Mouse (Mus musculus) cerebral cortex, adult 2 months (tissue): ENCODE data around the gene Scn5a.

Experiments
- WGBS: fragments of 180-500 bp; shearing (Covaris S2); methylation state at CpG from one replicate; pipeline ENCODE4 v1.1.7; 2018; 5-methylcytosine and 5-hydroxymethylcytosine counted together

Gene Scn5a

DNA sequence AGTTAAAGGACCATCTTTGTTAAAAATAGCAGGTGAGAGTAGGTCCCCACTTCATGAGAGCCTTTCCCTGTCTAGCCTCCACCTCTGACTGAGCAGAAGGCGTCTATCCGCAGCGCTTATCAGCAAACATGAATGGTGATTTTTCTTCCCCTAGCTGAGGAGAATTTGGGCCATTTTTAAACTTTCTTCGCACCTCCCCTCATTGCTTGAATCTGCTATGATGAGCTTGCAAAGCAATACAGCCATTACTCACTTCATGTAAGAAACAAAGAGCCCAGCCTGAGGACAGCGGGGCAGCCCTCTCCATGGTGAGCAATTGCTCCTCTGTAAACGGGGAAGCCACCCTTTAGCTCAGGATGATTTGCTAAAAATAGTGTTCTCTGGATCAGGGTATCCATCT, 14.0 kb downstream of the Scn5a start:
- 57% methylated on average over 6 of the region's 6 CpGs for WGBS

DNA sequence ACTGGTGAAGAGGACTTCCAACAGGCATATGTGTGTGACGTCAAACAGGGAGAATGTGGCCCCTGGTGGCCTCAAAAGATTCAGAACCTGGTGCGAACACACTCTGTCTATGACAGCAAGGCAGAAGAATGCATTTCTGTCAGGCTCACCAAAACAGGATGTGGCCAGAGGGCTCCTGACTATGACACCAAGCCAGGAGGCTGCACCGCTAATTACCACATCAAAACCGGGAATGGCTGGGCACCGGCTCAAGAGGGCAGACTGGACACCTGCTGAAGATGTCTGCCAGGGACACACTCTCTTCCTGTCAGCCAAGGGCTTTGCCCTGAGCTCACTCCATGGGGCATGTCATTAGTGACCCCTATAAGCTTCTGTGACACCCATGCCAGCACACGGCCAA, 15.2 kb downstream of the Scn5a start:
- WGBS: 56% methylated on average over 6 of the region's 6 CpGs

- 58% methylated on average over 12 of the region's 12 CpGs for WGBS
Observed at GRCm38 (mm10) chr9:119562256-119562655, 16.6 kb downstream of the Scn5a start.

- WGBS: 45% methylated on average over 8 of the region's 8 CpGs
Observed at GRCm38 (mm10) chr9:119561746-119562145, 17.1 kb downstream of the Scn5a start.

DNA sequence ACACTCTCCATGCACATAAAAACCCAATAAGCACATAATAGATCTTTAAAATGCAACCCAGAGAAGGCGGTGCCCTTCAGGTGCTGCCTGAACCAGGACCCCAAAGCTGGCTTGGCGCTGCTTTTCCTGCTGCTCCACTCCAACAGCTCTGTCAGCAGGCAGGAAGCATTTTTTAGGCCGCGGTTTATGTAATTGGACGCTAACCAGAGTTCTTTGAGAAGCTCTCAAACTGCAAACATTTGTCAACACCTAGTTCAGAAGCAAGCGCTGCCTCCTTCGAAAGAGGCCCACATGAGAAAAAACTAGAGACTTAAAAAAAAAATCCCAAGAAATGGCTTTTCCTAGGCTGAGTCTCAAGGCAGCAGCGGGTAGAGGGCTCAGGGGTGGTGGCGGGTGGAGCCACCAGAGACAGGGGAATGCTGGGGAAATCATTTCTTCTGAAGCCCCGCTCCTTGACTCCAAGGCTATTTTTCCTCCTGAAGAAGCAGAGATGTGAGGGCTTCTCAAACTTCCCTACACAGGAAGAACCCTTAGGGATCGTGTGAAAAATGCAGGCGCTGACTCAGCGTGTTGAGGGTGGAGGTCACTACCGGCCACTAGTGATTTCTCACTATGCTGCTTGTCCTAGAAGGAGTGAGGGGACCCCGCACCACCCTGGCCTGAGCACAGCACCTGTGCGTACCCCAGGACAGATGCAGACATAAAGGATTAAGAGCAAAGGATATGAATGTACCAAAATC, 19.1 kb downstream of the Scn5a start:
- 59% methylated on average over 16 of the region's 16 CpGs for WGBS

DNA sequence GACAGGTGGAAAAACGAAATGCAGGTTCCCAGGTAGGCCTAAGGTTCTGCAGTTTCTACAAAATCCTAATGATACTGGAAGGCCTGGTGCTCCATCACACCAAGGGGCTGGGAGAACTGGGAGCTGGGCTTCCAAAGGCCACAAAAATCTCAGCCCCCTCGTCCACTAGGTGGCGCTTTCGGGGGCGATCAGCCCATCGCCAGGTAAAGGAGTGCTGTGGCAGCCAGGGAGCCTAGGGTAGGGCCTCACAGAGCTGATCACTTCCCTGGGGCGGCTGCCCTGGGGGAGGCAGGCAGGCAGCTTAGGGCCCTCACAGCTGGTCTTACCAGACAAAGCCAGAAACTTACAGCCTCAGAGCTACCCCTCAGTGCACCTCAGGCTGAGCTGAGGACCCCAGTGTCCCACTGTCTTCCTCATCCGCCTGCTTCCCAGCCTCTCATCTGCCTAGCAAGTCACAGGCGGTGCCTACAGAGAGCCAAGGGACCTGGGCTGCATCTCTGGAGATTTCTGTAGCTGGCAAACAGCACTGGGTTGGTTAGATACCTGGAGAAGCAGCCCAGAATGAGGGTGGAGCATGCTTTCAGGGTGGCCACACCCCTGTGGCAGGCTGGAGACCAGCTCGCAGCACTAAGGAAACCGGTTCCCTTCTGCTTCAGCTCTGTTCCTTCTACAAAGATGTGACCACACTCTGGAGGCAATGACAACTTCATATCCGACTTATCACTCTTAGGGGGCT, 20.5 kb downstream of the Scn5a start:
- 45% methylated on average over 12 of the region's 12 CpGs for WGBS

DNA sequence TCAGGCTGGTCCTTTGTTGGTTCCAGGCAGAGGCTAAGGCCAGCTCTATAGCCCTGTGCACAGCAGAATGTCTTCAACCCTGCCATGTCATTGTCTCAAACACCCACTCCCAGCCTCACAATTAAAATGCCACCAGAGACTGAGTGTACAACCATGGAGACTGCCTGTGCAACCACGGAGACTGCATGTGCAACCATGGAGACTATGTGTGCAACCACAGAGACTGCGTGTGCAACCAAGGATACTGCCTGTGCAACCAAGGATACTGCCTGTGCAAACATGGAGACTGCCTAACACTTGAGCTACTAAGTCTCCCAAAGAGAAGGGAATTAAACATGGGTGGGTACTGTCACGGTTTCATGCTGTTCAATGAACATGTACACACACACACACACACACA, 22.8 kb downstream of the Scn5a start:
- WGBS: 83% methylated on average over 3 of the region's 3 CpGs

GRCm38 (mm10) chr9:119547528-119547927, 31.3 kb downstream of the Scn5a start:
- WGBS: 71% methylated on average over 12 of the region's 12 CpGs

DNA sequence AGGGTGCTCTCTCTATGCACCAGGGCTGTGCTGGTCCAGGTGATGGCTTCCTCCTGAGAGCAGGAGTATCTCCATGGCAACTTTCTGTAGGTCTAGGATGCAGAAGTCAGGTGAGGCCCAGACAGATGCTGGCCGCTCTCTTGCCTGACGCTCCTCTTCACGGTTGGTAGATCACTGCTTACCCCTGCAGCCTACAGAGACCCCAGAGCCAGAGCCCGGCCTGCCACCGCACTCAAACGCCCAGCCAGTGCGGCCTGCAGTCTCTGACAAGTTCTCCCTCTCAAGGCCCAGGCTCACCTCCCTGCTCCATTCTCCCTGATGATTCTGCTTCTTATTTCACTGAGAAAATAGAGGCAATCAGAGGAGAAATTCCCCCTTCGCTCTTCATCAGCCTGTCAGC, 31.7 kb downstream of the Scn5a start:
- WGBS: 84% methylated on average over 8 of the region's 8 CpGs

- WGBS: 80% methylated on average over 9 of the region's 9 CpGs
Observed at GRCm38 (mm10) chr9:119540726-119541125, 38.1 kb downstream of the Scn5a start.

- WGBS: 48% methylated on average over 4 of the region's 4 CpGs
Observed at GRCm38 (mm10) chr9:119537823-119538222, 41.0 kb downstream of the Scn5a start.

GRCm38 (mm10) chr9:119531684-119532417, 47.0 kb downstream of the Scn5a start:
- 49% methylated on average over 10 of the region's 10 CpGs for WGBS

DNA sequence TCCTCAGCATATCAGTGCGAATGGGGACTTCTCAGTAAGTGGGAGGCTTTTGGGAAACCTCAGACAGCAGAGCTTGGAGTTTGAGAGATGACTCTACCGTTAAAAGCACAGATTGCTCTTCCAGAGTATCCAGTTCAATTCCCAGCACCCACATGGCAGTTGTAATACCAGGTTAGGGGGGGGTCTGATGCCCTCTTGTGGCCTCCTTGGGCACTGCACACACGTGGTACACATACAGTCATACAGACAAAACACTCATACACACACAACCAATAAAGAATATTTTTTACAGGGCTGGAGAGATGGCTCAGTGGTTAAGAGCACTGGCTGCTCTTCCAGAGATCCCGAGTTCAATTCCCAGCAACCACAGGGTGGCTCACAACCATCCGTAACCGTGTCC, 54.3 kb downstream of the Scn5a start:
- WGBS: 90% methylated on average over 6 of the region's 6 CpGs

DNA sequence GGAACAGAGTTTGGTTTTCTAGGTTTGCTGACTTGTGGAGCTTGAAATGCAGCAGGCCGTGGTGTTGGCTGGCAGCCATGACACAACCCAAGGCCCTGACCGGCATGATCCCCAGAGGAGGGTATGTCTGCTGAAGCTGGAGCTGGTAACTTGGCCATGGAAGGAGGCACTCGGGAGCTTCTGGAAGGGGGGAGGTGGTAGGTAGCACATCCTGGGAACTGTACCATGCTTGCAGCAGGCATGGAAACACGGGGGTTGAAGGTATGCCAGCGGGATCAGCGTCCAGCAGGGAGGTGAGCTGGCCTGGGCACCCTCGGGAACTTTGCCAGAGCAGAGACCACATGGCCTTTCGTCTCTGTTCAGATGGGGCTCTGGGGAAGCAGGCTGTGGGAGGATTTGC, 55.5 kb downstream of the Scn5a start:
- WGBS: 81% methylated on average over 8 of the region's 8 CpGs

GRCm38 (mm10) chr9:119519116-119519515, 59.7 kb downstream of the Scn5a start:
- WGBS: 27% methylated on average over 23 of the region's 23 CpGs

DNA sequence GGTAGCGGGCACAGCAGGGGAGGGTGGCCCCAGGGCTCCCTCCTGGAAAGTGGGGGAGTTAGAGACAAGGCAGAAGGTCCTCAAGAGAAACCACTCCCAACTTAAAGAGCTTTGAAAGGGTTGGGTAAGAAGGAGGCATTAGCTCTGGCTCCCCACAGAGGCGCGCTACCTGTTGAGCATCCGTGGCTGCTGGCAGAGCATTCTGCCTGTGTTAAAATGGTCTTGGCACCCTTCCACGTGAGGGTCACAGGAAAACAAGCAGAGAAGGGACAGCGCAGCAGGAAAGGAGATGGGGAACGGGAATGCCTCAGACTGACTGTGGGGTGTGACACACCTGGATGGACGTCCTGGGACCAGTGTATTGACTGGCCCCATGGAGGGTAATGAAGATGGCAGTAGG, 60.6 kb downstream of the Scn5a start:
- 72% methylated on average over 8 of the region's 8 CpGs for WGBS

- 40% methylated on average over 20 of the region's 20 CpGs for WGBS
Observed at GRCm38 (mm10) chr9:119517467-119517866, 61.3 kb downstream of the Scn5a start.

GRCm38 (mm10) chr9:119516815-119517214, 62.0 kb downstream of the Scn5a start:
- WGBS: 72% methylated on average over 5 of the region's 5 CpGs

DNA sequence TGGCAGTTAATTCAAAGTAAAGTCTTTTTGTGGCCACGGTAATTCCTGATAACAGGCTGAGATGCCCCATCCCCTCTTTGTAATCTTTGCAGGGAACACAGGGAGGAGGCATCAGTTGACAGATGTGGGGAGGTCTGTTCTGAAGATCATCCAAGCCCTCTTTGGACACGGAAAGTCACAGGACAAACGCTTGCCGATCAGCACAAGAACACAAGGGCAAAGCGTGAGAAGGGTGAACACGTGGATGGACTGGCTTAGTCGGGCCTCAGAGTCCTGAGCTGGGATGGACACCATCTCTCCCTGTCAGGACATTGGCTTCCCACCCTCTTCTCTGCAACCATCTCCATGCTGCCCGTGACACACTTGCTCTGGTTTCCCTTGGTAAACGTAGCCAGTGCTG, 63.4 kb downstream of the Scn5a start:
- 94% methylated on average over 9 of the region's 9 CpGs for WGBS

- WGBS: 87% methylated on average over 8 of the region's 8 CpGs
Observed at GRCm38 (mm10) chr9:119514986-119515385, 63.8 kb downstream of the Scn5a start.

- WGBS: 96% methylated on average over 8 of the region's 8 CpGs
Observed at GRCm38 (mm10) chr9:119513816-119514215, 65.0 kb downstream of the Scn5a start.

DNA sequence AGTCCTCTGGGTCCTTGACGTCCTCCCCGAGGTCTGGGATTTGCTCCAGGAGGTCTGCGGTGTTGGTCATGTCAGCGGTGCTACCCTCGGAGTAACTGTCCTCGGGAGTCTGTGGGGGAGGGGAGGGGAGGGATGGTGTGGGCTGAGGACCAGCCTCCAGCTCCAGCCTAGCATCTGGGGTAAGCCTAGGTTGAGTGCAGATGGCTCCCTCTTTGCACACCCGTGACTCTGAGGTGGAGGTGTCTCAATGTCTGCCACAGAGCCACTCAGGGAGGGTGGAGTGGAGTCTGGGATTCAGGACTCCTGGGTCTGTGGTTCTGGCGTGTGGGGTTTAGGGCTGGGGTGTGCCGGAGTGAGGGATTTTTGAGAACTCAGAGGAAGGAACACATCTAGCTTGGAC, 65.8 kb downstream of the Scn5a start:
- WGBS: 93% methylated on average over 9 of the region's 9 CpGs

DNA sequence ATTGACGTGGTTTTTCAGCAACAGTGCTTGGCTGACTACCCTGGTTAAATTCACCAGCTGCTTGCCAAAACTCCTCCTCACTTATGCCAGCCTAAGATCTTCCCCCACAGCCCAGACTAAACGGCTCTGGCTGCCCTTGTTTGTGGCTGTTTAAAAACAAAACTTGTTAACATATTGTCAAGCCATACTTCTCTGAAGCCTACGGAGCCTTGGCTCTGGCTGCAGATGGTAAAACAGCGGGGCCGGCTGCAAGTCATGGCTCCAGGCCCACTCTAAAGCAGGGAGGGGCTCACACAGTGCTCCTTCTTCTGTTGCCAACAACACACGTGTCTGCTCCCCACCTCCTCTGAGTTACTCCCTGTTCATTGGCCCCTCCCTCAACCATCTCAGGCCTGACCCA, 67.9 kb downstream of the Scn5a start:
- 28% methylated on average over 6 of the region's 6 CpGs for WGBS
